Mouse (Mus musculus): ENCODE measurements around the gene Dnmbp. TPM values are rescaled to one million over a fixed set of nuclear protein-coding genes. Genes with fewer than 3 reads are reported as not detected.

The Dnmbp gene
- polyA plus RNA-seq, 1 experiment from 2014 or later, result 4.8 TPM

- no peaks in the 10 kb centered on the region for H3K27me3 ChIP-seq (ENCODE audit: insufficient read depth, low read length)
- DNase-seq (no peak), ATAC-seq (no peak)
- no peak overlapping the region for H3K4me3 ChIP-seq (ENCODE audit: low read depth, low read length)
- 77% methylated on average over 4 of the region's 4 CpGs for WGBS (ENCODE audit: insufficient replicate concordance)
- H3K27ac ChIP-seq (ENCODE audit: low read depth), result no peak overlapping the region
- H3K9me3 ChIP-seq (ENCODE audit: low read length), result no peaks in the 10 kb centered on the region
- H3K4me1 ChIP-seq (ENCODE audit: insufficient read depth), result peaks cover 15% of the 10 kb centered on the region
- TF ChIP-seq CTCF (IDR thresholded peaks at IDR 0.05; ENCODE audit: low read depth) (no peak), EP300 (IDR thresholded peaks at IDR 0.05; ENCODE audit: low read depth) (no peak)
- H3K9ac ChIP-seq (replicated peaks), result no peak overlapping the region
- H3K4me2 ChIP-seq (ENCODE audit: low read depth, low read length), result no peak overlapping the region
- H3K36me3 ChIP-seq (replicated peaks; ENCODE audit: insufficient read depth, low read length), result peaks cover 19% of the 10 kb centered on the region
These were observed 27.1 kb downstream of the Dnmbp start for GRCm38 (mm10) chr19:43912775-43913486.

DNA sequence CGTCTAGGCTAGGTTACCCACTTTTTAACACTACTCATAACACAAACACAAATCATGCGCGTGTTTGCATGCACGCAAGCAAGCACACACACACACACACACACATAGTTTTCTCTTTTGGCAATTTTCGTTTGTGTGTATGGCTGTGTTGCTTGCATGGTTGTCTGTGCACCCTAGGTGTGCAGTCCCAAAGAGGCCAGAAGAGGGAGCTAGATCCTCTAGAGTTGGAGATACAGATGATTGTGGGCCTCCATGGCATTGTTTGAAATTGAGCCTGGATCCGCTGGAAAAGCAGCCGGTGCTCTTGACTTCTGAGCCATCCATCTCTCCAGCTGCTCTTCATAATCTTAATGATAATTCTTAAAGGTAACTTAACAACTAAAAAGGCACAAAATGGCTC is 33.5 kb downstream of the Dnmbp start:
- no peaks in the 10 kb centered on the region for H3K27me3 ChIP-seq (ENCODE audit: insufficient read depth, low read length)

DNA sequence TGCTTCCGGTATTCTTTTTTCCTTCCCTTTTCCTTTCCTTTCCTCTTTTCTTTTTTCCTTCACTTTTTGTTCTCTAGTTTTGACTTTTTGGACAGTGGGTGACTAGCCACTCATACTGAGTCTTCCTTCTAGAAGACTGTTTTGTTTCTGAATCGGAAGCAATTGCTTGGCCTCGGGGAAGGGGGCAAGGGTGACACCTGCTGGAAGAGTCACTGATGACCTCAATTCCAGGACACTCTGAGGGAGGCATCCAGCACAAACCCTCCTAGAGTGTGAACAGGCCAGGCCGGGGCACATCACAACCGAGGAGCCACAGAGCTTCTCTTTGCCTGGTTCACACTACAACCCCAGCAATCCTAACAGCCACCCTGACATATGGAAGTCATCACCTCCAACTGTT is 34.0 kb downstream of the Dnmbp start:
- H3K27ac ChIP-seq (ENCODE audit: low read depth), result no peak overlapping the region
- H3K9ac ChIP-seq (replicated peaks), result no peak overlapping the region
- ATAC-seq (peak; percentile 23; the same call in 1 of the 2 replicates), DNase-seq (peak; percentile 45)
- no peak for TF ChIP-seq EP300 (IDR thresholded peaks at IDR 0.05; ENCODE audit: low read depth)
- peak; percentile 65 for TF ChIP-seq CTCF (IDR thresholded peaks at IDR 0.05; ENCODE audit: low read depth)
- H3K4me1 ChIP-seq (ENCODE audit: insufficient read depth), result no peaks in the 10 kb centered on the region
- no peaks in the 10 kb centered on the region for H3K27me3 ChIP-seq (ENCODE audit: insufficient read depth, low read length)
- H3K4me2 ChIP-seq (ENCODE audit: low read depth, low read length), result no peak overlapping the region
- H3K9me3 ChIP-seq (ENCODE audit: low read length), result no peaks in the 10 kb centered on the region
- no peak overlapping the region for H3K4me3 ChIP-seq (ENCODE audit: low read depth, low read length)
- WGBS (ENCODE audit: insufficient replicate concordance), result 48% methylated on average over 5 of the region's 5 CpGs
- H3K36me3 ChIP-seq (replicated peaks; ENCODE audit: insufficient read depth, low read length), result peaks cover 27% of the 10 kb centered on the region

More for the DNA sequence above, 33.5 kb downstream of the Dnmbp start:
- DNase-seq (no peak), ATAC-seq (no peak)
- no peak overlapping the region for H3K4me3 ChIP-seq (ENCODE audit: low read depth, low read length)
- no peak for TF ChIP-seq EP300 (IDR thresholded peaks at IDR 0.05; ENCODE audit: low read depth)
- peak; percentile 49 for TF ChIP-seq CTCF (IDR thresholded peaks at IDR 0.05; ENCODE audit: low read depth)
- H3K4me2 ChIP-seq (ENCODE audit: low read depth, low read length), result no peak overlapping the region
- H3K4me1 ChIP-seq (ENCODE audit: insufficient read depth), result no peaks in the 10 kb centered on the region
- H3K9ac ChIP-seq (replicated peaks), result no peak overlapping the region
- WGBS (ENCODE audit: insufficient replicate concordance), result 90% methylated on average over 7 of the region's 7 CpGs
- H3K9me3 ChIP-seq (ENCODE audit: low read length), result no peaks in the 10 kb centered on the region
- peaks cover 26% of the 10 kb centered on the region for H3K36me3 ChIP-seq (replicated peaks; ENCODE audit: insufficient read depth, low read length)
- H3K27ac ChIP-seq (ENCODE audit: low read depth), result no peak overlapping the region

- no peak overlapping the region for H3K4me2 ChIP-seq (ENCODE audit: low read depth, low read length)
- ATAC-seq (no peak), DNase-seq (no peak)
- TF ChIP-seq CTCF (IDR thresholded peaks at IDR 0.05; ENCODE audit: low read depth) (no peak), EP300 (IDR thresholded peaks at IDR 0.05; ENCODE audit: low read depth) (no peak)
- H3K27ac ChIP-seq (ENCODE audit: low read depth), result no peak overlapping the region
- H3K36me3 ChIP-seq (replicated peaks; ENCODE audit: insufficient read depth, low read length), result peaks cover 27% of the 10 kb centered on the region
- no peaks in the 10 kb centered on the region for H3K4me1 ChIP-seq (ENCODE audit: insufficient read depth)
- H3K4me3 ChIP-seq (ENCODE audit: low read depth, low read length), result no peak overlapping the region
- no peak overlapping the region for H3K9ac ChIP-seq (replicated peaks)
- 78% methylated on average over 8 of the region's 8 CpGs for WGBS (ENCODE audit: insufficient replicate concordance)
- H3K9me3 ChIP-seq (ENCODE audit: low read length), result no peaks in the 10 kb centered on the region
- H3K27me3 ChIP-seq (ENCODE audit: insufficient read depth, low read length), result no peaks in the 10 kb centered on the region
These were observed 34.9 kb downstream of the Dnmbp start for GRCm38 (mm10) chr19:43905136-43905535.

- Histone ChIP-seq H3K9ac (replicated peaks) (no peak overlapping the region), H3K4me2 (ENCODE audit: low read depth, low read length) (no peak overlapping the region), H3K4me3 (ENCODE audit: low read depth, low read length) (no peak overlapping the region), H3K4me1 (ENCODE audit: insufficient read depth) (no peaks in the 10 kb centered on the region), H3K27me3 (ENCODE audit: insufficient read depth, low read length) (no peaks in the 10 kb centered on the region), H3K9me3 (ENCODE audit: low read length) (no peaks in the 10 kb centered on the region), H3K36me3 (replicated peaks; ENCODE audit: insufficient read depth, low read length) (peaks cover 25% of the 10 kb centered on the region), H3K27ac (ENCODE audit: low read depth) (no peak overlapping the region)
- no peak for DNase-seq
- peak; percentile 55; the same call in 1 of the 2 replicates for ATAC-seq
- WGBS (ENCODE audit: insufficient replicate concordance), result 65% methylated on average over 11 of the region's 11 CpGs
- TF ChIP-seq EP300 (IDR thresholded peaks at IDR 0.05; ENCODE audit: low read depth) (no peak), CTCF (IDR thresholded peaks at IDR 0.05; ENCODE audit: low read depth) (no peak)
These were observed 35.7 kb downstream of the Dnmbp start for GRCm38 (mm10) chr19:43904327-43904726.

- Histone ChIP-seq H3K4me1 (ENCODE audit: insufficient read depth) (0 out of 2 replicates have a peak, but pooled peaks cover 2% of the 10 kb centered on the region), H3K9me3 (ENCODE audit: low read length) (no peaks in the 10 kb centered on the region), H3K4me3 (ENCODE audit: low read depth, low read length) (no peak overlapping the region), H3K4me2 (ENCODE audit: low read depth, low read length) (no peak overlapping the region), H3K27ac (ENCODE audit: low read depth) (no peak overlapping the region), H3K27me3 (ENCODE audit: insufficient read depth, low read length) (no peaks in the 10 kb centered on the region), H3K36me3 (replicated peaks; ENCODE audit: insufficient read depth, low read length) (peaks cover 23% of the 10 kb centered on the region), H3K9ac (replicated peaks) (no peak overlapping the region)
- no peak for ATAC-seq
- 75% methylated on average over 12 of the region's 12 CpGs for whole genome bisulfite sequencing (ENCODE audit: insufficient replicate concordance)
- DNase-seq, result no peak
- TF ChIP-seq EP300 (IDR thresholded peaks at IDR 0.05; ENCODE audit: low read depth), result no peak
- no peak for TF ChIP-seq CTCF (IDR thresholded peaks at IDR 0.05; ENCODE audit: low read depth)
These were observed 37.1 kb downstream of the Dnmbp start for GRCm38 (mm10) chr19:43902887-43903286.

Measured in liver, postnatal 0 days (tissue).